Mouse (Mus musculus) G1E-ER4 (cell line): ENCODE results near the gene Hyls1. TPM values are rescaled to one million over a fixed set of nuclear protein-coding genes. Genes with fewer than 3 reads are reported as not detected.

Source experiments
- GATA1 ChIP-seq: IDR thresholded peaks from one replicate; pipeline ENCODE4 v1.8.0; 2012; ENCODE audit warnings: low read length, inconsistent platforms
- polyA plus RNA-seq: library from polyadenylated mRNA; stranded (reverse); fragments of >175 nt; gene quantifications from 2 replicates; pipeline ENCODE4 v1.2.3, GENCODE M21; 2012

The Hyls1 gene
- polyA plus RNA-seq, 1 experiment = 3.0 TPM

DNA sequence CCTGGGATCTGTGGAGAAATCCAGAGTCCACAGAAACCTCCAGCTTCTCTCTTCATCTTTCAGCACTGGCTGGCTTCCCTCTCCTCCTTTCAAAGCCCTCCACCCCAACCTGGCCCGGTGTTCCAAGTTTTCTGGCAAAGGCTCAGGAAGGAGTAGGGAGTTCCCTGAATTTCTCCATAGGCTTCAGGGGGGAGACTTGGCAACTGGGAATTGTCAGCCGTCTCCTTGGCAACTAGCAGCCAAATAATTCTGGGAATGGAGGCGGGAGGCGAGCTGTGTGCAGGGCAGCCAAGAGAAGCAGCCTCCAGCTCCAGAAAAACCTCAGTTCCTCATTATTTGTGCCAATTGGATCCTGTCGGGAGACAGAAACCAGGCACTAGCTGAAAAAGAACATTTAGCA lies 46.7 kb downstream of the Hyls1 start:
- no peak for TF ChIP-seq GATA1

DNA sequence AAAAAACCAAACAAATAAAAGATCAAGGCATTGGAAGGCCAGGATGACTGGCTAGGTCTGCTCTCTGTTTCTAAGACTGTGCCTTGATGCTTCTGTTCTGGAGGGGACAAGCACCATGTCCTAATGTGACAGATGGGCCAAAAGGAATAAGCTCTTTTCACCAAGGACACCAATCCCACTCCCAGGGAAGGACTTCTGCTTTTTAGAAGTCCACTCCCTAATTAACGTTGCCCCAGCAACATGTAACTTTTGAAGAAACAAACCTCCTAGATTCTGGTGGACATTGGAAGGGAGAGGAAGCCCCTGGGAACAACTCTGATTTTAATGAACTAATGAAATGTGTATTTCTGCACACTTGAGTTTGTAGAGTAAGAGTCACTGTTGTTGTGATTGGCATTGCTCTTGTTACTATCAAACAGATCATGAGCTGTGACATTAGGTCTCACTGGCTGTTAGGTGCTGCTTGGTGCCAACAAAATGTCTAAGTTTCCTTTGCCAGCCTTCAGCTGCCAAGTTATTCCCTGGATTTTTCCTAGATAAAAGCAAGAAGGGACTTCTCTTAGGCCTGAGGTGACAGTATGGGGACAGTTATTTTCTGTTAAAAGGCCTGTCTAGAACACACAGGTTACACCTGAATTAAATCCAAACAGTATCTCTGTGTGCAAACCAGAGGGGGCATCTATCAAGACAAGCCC lies 47.2 kb downstream of the Hyls1 start:
- TF ChIP-seq GATA1 = no peak

DNA sequence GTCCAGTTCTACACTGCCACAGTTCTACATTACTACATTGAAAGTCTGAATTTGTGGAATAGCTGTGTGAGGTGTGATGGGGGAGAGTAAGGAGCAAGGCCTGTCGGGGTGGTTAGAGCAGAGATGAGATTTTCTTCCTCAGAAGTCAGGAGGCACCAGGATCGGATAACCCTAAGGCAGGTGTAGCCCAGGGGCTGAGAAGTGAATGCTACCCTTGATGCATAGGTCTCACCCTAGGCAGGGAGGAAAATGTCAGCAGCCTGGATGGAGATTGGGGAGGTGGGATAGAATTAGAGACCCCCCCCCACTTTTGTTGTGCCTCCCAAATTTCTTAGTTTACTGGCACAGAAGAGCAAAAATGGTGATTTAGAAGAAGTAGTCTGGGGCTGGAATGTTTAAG lies 48.0 kb downstream of the Hyls1 start:
- no peak for TF ChIP-seq GATA1

DNA sequence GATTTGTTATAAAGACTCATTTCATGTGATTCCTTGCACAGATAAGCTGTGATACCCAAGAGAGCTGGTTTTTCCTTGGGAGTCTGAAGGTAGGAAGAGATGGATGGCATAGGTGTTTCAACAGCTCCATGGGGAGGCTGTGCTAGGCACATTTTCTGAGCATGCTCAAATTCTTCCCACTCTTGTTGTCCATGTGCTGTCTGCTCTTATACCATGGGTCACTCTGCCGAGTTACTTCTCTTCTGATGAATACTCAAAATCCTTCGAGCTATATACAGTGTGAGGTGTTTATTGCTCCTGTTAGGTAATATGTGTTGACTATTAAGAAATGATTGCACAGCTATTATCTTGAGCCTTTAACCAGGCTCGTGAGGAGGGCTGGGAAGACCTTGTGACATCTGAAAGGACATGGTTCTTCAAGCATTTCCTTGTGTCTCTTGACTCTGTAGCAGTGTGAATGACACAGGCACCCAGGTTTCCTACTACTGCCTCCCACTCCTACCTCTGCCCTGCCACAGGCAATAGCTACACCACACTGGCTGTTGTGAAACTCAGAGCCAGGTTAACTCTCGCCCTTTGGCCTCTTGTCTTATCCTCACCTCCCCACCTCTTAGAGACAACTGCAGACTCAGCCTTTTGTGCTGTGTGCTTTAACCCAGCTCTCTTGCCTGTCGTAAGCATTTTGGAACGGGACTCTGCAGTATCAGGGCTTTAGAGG lies 49.4 kb downstream of the Hyls1 start:
- TF ChIP-seq GATA1 = no peak

DNA sequence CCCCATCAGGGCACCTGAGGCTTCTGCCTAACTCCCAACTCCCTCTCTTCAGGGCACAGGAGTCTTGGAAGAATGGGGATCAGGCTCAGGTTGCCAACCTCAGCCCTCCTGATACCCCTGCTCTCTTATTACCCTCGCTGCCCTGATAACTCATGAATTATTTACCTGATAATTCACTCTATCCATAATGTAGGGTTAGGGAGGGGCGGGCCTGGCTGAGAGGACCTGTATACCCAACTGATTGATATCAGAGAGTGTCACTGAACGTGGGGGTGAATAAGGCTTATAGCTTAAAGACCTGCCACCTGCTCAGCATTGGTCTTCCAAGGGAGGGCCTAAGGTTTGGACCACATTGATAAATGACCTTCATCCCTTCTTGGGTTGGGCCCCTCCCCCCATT lies 52.0 kb downstream of the Hyls1 start, which contains the start of gene Gm1113:
Gene Gm1113 (minus strand): TSS at position 101 of the 400 bp plus-strand sequence.
- TF ChIP-seq GATA1 = no peak

DNA sequence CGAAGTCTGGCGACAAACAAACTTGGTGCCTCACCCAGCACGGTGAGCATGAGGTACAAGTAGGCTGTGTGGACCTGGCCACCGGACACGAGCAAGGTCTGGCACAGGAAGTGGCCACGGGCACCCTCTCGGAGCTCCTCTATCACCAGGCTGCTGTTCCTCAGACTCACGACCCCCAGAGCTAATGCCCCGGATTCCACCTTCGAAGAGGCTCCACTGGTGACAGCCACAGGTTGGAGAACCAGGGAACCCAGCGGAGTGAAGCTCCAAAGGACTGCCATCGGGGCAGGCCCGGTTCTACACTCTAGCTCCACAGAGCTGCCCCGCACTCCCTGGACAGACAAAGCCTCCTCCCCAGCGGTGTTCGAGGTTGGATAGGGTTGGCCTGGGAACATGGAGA lies 53.5 kb downstream of the Hyls1 start:
- TF ChIP-seq GATA1 = no peak

DNA sequence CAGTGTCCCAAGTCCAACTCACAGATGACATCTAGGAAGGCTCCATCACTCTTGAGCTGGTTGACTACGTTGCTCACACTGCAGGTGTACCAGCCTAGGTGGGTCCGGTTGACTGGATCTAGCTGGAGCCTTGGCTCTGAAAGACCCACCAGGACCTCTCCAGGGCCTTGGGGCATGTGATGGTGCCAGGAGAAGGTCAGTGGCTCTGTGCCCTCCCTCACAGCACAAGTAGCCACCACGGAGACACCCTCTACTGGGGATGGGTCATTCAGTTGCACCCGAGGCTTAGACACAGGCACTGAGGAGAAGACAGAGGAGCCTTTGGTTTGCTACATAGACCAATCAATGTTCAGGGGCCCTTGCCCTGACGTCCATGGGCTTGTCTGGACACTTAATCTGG lies 54.0 kb downstream of the Hyls1 start:
- TF ChIP-seq GATA1 = no peak

DNA sequence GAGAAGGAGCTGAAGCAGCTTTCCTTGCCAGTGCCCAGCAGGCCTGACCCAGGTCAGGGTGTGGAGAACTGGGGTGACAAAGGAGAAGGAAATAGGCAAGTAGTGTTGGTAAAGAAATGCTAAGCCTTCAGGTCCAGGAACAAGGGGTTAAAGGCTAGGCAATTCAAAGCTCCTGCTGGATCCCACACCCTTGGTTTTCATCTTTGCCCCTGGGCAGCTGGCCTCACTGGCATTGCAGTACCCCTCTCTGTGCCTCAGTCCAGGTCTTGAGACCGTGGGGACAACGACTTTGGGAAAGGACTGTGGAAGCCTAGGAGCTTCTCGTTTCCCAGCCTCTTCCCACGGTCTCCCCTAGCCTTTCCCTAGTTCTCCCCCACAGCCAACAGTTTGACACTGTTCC lies 56.3 kb downstream of the Hyls1 start:
- TF ChIP-seq GATA1 = no peak

Other genes starting within 250 kb of the Hyls1 start
- 0.03 TPM in 1 of 2 replicates, not detected in the other for gene Cdon, start 149.3 kb downstream of the Hyls1 start, polyA plus RNA-seq
- gene Gm1113, start 52.1 kb downstream of the Hyls1 start, polyA plus RNA-seq = not detected in 2 replicates
- gene Ddx25, start 11.9 kb downstream of the Hyls1 start, polyA plus RNA-seq = not detected in 2 replicates
- gene Pus3, start 11.8 kb downstream of the Hyls1 start, polyA plus RNA-seq = 0.92 and 1.4 TPM in 2 replicates
- gene Pate2, start 114 bp downstream of the Hyls1 start, polyA plus RNA-seq = 0.30 and 0.33 TPM in 2 replicates
- gene Pate4, start 41.5 kb upstream of the Hyls1 start, polyA plus RNA-seq = not detected in 2 replicates
- not detected in 2 replicates for gene Pate3, start 77.8 kb upstream of the Hyls1 start, polyA plus RNA-seq
- not detected in 2 replicates for gene Pate1, start 117.0 kb upstream of the Hyls1 start, polyA plus RNA-seq
- not detected in 2 replicates for gene Gm17677, start 170.7 kb upstream of the Hyls1 start, polyA plus RNA-seq
- not detected in 2 replicates for gene Gm17727, start 207.7 kb upstream of the Hyls1 start, polyA plus RNA-seq
- not detected in 2 replicates for gene Gm27235, start 219.7 kb upstream of the Hyls1 start, polyA plus RNA-seq
- not detected in 2 replicates for gene D730048I06Rik, start 219.7 kb upstream of the Hyls1 start, polyA plus RNA-seq